Mouse (Mus musculus): ENCODE measurements at regions not wholly inside any gene's neighbourhood (a gene's known extent, or its start where the extent isn't known, plus 50 kb on each side); places are given as distances from the start of the nearest gene placed in this dataset.

DNA sequence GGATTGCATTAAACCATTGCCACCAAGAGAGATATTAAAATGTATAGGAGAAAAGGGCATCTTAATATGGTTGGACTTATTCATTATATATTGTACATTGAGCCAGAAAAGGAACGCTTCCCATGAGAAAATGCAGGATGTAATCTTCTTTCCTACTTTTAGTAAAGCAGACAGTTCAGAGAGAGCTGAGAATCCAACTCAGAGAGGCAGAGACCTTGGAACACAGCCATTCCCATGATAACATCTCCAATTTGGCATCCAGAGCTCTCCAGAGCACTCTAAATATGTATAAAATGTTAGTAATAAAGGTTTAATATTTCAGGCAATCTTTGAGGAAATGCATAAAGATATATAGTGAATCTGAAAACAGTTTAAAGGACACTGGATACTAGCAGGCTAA is 199.3 kb upstream of the Asb5 start:
- DNase-seq, result no peak

DNA sequence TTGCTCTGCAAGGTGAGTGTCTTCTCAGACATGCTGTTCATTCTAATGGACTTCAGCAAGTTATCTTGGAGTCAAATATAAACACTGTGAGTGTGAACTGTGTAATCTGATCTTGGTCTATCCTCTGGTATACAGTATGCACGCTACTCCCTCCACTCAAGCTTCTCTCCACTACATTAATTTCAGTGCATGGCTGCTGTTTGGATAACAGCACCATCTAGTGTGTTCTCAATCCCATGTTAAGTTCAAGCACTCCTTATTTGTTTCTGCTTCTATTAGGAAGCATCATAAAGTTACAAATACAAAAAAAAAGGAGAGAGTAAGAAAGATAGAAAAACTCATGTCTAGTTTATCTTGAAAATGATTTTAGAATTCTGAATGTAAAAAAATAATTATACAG is 197.5 kb upstream of the Asb5 start:
- DNase-seq, result no peak

- no peak for DNase-seq
Measured at GRCm38 (mm10) chr8:54351123-54351522, 178.3 kb upstream of the Asb5 start.

DNA sequence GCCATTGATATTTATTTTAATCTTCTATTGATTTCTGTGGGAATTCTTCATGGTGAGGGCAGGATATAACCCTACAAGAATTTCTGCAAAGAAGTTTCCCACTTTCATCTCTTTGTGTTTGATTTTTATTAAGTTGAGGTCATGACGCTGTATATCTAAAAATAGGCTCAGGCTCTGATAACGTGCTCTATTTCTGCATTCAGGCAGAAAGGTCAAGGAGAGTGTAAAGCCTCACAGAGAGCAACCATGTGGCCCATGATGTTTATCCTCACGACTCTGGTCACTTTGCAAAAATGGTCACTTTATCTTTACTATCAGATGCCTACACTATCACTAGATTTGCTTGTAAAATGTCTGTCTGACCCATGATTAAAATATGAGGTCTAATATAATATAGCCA is 167.7 kb upstream of the Asb5 start:
- DNase-seq, result no peak

DNA sequence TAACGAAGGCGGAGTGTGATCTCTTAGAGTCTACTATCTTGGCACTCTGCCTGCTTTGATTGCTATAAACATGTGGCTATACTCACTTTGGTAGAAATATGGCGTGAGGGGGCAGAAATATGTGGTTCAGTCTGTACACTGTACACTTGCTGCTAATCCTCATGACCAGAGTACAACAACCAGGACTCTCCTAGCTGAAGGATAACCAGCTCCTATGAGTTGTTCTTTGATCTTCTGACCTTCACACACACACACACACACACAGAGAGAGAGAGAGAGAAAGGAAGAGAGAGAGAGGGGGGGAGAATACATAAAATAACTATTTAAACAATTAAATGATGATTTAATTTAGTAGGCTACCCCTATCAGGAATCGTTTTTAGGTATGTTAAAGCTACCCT is 158.9 kb upstream of the Asb5 start:
- DNase-seq, result no peak

- peak; percentile 65 for DNase-seq
Measured at GRCm38 (mm10) chr8:54371073-54371472, 158.3 kb upstream of the Asb5 start.

DNA sequence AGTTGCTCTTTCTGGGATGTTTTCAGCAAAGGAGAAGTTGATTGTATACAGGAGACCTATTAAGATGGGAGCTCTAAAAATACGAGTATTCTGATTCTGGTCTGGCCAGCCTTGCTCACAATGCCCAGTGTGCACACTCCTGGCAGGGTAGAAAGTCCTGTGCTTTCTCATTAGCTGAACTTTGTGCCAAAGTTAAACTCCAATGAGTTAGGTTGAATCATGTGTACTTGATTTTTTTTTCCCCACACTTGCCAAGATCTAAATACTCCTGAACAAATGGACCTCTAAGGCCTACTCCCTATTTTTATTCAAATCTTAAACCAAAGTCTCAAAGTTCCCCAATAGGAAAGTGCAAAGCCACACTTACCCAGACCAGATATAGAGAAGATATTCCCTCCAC is 156.5 kb upstream of the Asb5 start:
- no peak for DNase-seq

GRCm38 (mm10) chr8:54375373-54376098 is 153.8 kb upstream of the Asb5 start:
- no peak for DNase-seq

GRCm38 (mm10) chr8:54380191-54380590 is 149.2 kb upstream of the Asb5 start:
- DNase-seq, result no peak

GRCm38 (mm10) chr8:54392866-54393265 is 136.5 kb upstream of the Asb5 start:
- peak; percentile 89 for DNase-seq

DNA sequence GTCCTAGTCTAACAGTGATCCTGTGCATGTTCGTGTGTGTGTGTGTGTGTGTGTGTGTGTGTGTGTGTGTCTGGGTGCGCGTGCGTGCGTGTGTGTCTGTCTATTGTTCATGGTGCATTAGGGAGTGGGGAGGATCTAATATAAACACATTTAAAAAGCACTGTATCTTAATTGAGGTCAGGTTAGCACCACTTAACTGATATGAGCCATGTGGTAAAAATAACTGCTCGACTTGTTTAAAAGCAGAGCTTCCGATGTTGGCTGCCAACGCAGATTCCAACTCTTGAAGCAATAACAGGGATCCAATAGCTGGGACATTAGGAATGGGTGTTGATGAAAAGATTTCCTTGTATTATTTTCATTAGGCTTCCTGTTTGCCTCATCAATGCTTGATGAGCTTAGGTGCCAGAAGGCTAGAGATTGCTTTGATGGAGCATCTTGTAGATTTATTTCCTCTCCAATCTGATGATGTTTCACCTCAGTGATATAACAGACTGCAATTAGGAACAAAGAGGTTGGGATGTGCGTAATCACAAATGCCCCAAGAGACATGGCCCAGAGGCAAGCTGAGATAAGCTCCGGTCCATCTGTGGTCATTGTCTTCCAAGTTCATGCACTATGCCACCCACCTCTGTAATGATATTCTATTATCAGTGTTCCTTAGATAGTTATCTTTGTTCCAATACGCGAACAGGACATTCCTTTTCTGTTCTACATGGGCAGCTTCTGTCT is 135.7 kb upstream of the Asb5 start:
- DNase-seq, result peak; percentile 97

GRCm38 (mm10) chr8:54405723-54406122 is 123.7 kb upstream of the Asb5 start:
- DNase-seq, result no peak

GRCm38 (mm10) chr8:54414092-54414799 is 115.1 kb upstream of the Asb5 start:
- DNase-seq, result no peak

GRCm38 (mm10) chr8:54416691-54417090 is 112.7 kb upstream of the Asb5 start:
- DNase-seq, result no peak

DNA sequence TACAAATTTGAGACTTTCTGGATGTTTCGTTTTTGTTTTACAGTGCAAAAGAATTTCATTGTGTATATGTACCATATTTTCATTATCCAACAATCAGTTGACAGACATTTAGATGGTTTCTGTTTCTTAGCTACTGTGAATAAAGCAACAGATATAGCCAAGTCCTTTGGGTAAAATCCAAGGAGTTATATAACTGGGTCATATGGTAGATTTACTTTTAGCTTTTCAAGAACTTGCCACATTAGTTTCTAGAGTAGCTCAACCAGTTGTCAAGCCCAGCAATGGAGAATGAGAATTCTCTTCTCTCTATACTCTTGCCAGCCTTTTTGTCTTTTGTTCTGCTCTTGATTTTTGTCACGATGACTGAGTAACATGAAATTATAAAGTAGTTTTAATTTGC is 111.3 kb upstream of the Asb5 start:
- no peak for DNase-seq

- no peak for DNase-seq
Measured at GRCm38 (mm10) chr8:54420339-54421098, 108.9 kb upstream of the Asb5 start.

DNA sequence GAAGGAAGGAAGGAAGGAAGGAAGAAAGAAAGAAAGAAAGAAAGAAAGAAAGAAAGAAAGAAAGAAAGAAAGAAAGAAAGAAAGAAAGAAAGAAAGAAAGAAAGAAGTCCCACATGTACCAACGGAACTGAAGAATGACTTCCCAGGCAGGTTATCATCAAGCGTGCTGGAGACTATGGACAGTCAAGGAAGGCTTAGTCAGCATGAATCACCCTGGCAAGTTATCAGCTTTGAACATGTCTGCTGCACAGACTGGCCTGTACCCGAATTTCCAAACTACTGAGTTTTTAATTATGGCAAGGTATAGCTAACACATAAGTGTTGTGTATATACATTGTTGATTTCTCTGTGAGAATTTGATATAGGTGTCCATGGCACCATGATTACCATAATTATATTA is 104.3 kb upstream of the Asb5 start:
- DNase-seq, result no peak

GRCm38 (mm10) chr8:54435694-54436093 is 93.7 kb upstream of the Asb5 start:
- no peak for DNase-seq

- DNase-seq, result peak; percentile 37
Measured at GRCm38 (mm10) chr8:54441143-54441542, 88.2 kb upstream of the Asb5 start.

DNA sequence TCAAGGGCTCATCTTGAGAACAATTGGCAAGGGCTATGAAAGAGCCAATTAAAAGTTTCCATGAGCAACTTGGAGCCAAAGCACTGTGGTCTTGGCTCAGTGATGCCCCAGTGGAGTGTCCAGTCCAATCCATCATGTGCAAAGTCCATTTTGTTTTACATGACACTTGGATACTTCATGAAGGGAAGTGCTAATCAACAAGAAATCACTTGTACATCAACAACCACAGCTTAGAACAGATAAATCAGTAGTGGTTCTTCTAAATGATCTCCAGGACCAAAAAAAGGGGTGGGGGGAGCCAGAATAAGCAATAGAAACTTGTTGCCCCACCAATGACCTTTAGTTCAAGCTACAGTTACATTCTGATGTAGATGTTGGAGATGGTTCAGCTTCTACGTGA is 87.0 kb upstream of the Asb5 start:
- DNase-seq, result no peak

GRCm38 (mm10) chr8:54446370-54446769 is 83.0 kb upstream of the Asb5 start:
- DNase-seq, result peak; percentile 88

DNA sequence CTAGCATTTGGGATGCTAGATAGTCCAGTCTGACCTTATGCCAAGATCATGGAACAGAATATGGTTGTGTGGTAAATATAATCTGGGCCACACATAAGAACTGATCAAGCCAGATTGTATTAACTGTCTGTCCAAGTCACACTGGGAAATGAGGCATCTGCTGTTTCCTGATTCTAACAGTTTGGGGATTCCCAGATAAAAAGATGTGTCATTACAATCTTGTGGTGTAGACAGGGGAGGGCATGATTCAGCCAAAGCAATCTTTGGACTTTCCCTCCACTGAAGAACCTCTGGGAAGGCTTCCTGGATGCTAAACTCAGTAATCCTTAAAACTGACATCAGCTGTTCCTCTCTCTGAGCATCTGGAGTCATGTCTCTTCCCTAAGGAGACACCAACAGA is 79.6 kb upstream of the Asb5 start:
- peak; percentile 42 for DNase-seq

DNA sequence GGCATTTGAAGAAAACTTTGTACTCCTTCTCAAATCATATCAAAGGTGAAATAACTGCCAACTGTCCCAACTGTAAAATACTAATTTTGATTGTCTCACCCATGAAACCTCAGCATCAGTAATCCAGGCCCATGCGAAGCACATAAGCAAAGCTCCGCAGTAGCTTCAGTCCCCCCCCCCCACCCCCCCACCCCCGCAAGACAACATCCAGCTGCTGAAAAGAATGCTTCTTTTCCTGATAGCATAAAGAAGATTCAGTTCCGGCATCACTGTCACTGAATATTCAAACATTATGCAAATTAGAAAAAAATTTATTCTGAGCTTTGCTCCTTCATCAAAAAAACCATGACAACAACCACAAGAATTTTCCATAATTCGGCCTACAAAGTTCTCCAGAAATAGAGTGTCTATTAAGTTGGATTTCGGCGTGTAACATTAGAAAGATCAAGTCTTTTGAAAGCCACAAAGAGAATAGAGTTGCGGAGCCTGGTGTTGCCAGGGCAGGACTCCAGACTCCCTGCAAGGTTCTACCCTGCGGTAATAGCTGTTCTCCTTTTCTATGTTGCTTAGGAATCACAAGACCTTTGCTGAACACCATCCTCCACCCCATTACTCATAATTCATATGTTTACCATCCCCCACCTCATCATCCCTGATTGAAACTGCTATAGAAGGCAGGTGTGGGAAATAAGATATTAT is 77.9 kb upstream of the Asb5 start:
- peak; percentile 58 for DNase-seq

Data from heart, adult 11 months (tissue).